Mouse (Mus musculus): ENCODE measurements around the gene Ulk4. TPM values are rescaled to one million over a fixed set of nuclear protein-coding genes. Genes with fewer than 3 reads are reported as not detected.
"Not testable (repeated sequence)": the region's sequence is repeated elsewhere in the genome, so short reads cannot be mapped to it uniquely, and the experiment has no call there.

The Ulk4 gene
- polyA plus RNA-seq, 1 experiment = 7.3 TPM

- no peak for TF ChIP-seq POLR2A (IDR thresholded peaks at IDR 0.05; ENCODE audit: extremely low read depth, insufficient read depth, low read length)
- TF ChIP-seq CTCF (IDR thresholded peaks at IDR 0.05; ENCODE audit: extremely low read depth, insufficient read depth, low read length) = no peak
- H3K4me1 ChIP-seq (ENCODE audit: control insufficient read depth, insufficient read depth, low read length) = no peaks in the 10 kb centered on the region
Measured at GRCm38 (mm10) chr9:121205046-121205445, 72.0 kb downstream of the Ulk4 start.

DNA sequence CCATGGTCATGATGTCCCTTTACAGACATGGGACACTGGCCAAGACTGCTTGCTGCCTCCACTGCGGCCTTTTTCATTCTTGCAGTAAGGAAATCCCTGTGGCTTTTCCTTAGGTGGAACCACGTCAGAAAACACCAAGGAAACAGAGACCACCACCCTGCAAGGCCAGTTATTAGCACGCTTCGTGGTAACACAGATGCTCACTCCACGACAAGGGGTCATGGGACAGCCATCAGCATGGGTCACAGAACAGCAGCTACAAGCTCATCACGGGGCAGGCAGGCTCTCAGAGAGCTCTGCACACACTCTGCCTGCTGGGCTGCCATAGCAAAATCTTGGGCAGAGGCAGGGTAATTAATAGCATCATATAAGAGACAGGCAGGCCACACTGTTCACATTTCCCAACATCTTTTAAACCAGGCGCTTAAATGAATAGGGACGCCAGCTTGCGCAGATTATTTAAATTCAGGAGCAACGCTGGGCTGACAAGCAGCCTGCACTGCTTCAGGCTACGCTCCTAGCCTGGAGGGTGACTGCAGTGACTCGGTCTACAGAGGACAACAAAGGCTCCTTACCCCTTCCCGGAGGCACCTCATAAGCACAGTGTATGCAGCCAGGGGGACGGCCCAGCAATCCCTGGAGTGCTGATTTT lies 72.7 kb downstream of the Ulk4 start:
- no peak overlapping the region for H3K4me3 ChIP-seq (ENCODE audit: insufficient read depth, low read length)
- TF ChIP-seq POLR2A (IDR thresholded peaks at IDR 0.05; ENCODE audit: extremely low read depth, insufficient read depth, low read length) (no peak), CTCF (IDR thresholded peaks at IDR 0.05; ENCODE audit: extremely low read depth, insufficient read depth, low read length) (no peak)
- H3K27ac ChIP-seq (ENCODE audit: insufficient read depth, low read length) = no peak overlapping the region
- no peaks in the 10 kb centered on the region for H3K4me1 ChIP-seq (ENCODE audit: control insufficient read depth, insufficient read depth, low read length)

More at GRCm38 (mm10) chr9:121205046-121205445, 72.0 kb downstream of the Ulk4 start:
- no peak overlapping the region for H3K4me3 ChIP-seq (ENCODE audit: insufficient read depth, low read length)
- no peak overlapping the region for H3K27ac ChIP-seq (ENCODE audit: insufficient read depth, low read length)

GRCm38 (mm10) chr9:121203686-121204085 lies 73.3 kb downstream of the Ulk4 start:
- TF ChIP-seq POLR2A (IDR thresholded peaks at IDR 0.05; ENCODE audit: extremely low read depth, insufficient read depth, low read length) (no peak), CTCF (IDR thresholded peaks at IDR 0.05; ENCODE audit: extremely low read depth, insufficient read depth, low read length) (no peak)
- no peak overlapping the region for H3K27ac ChIP-seq (ENCODE audit: insufficient read depth, low read length)

GRCm38 (mm10) chr9:121199146-121199685 lies 77.8 kb downstream of the Ulk4 start:
- H3K27ac ChIP-seq (ENCODE audit: insufficient read depth, low read length); H3K4me3 ChIP-seq (ENCODE audit: insufficient read depth, low read length); H3K4me1 ChIP-seq (ENCODE audit: control insufficient read depth, insufficient read depth, low read length): not testable (repeated sequence)

More at GRCm38 (mm10) chr9:121203686-121204085, 73.3 kb downstream of the Ulk4 start:
- H3K4me3 ChIP-seq (ENCODE audit: insufficient read depth, low read length) = no peak overlapping the region
- H3K4me1 ChIP-seq (ENCODE audit: control insufficient read depth, insufficient read depth, low read length) = no peaks in the 10 kb centered on the region

DNA sequence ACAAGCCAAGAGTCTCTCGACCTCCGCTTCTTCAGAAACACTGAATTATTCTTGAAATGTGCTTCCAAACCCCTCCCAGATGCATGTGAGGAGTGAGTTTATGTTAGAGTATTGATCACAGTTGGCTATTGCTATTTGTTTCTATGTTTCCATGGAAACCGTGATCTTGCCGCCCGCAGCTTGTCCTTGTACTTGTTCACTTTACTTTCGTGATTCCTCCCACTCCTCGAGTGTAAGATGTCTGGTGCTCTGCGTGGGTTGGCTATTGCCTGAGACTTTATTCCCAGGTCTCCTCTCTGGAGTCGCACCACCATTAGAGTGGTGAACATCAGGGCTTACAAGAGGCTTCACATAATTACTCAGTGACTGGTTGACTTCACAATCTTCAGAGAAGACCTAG lies 80.5 kb downstream of the Ulk4 start:
- Histone ChIP-seq H3K4me3 (ENCODE audit: insufficient read depth, low read length) (no peak overlapping the region), H3K27ac (ENCODE audit: insufficient read depth, low read length) (no peak overlapping the region), H3K4me1 (ENCODE audit: control insufficient read depth, insufficient read depth, low read length) (0 out of 2 replicates have a peak, but pooled peaks cover 2% of the 10 kb centered on the region)
- TF ChIP-seq POLR2A (IDR thresholded peaks at IDR 0.05; ENCODE audit: extremely low read depth, insufficient read depth, low read length) (no peak), CTCF (IDR thresholded peaks at IDR 0.05; ENCODE audit: extremely low read depth, insufficient read depth, low read length) (no peak)

GRCm38 (mm10) chr9:121195106-121195505 lies 81.9 kb downstream of the Ulk4 start:
- Histone ChIP-seq H3K27ac (ENCODE audit: insufficient read depth, low read length) (no peak overlapping the region), H3K4me3 (ENCODE audit: insufficient read depth, low read length) (no peak overlapping the region), H3K4me1 (ENCODE audit: control insufficient read depth, insufficient read depth, low read length) (0 out of 2 replicates have a peak, but pooled peaks cover 2% of the 10 kb centered on the region)
- no peak for TF ChIP-seq CTCF (IDR thresholded peaks at IDR 0.05; ENCODE audit: extremely low read depth, insufficient read depth, low read length)
- no peak for TF ChIP-seq POLR2A (IDR thresholded peaks at IDR 0.05; ENCODE audit: extremely low read depth, insufficient read depth, low read length)

DNA sequence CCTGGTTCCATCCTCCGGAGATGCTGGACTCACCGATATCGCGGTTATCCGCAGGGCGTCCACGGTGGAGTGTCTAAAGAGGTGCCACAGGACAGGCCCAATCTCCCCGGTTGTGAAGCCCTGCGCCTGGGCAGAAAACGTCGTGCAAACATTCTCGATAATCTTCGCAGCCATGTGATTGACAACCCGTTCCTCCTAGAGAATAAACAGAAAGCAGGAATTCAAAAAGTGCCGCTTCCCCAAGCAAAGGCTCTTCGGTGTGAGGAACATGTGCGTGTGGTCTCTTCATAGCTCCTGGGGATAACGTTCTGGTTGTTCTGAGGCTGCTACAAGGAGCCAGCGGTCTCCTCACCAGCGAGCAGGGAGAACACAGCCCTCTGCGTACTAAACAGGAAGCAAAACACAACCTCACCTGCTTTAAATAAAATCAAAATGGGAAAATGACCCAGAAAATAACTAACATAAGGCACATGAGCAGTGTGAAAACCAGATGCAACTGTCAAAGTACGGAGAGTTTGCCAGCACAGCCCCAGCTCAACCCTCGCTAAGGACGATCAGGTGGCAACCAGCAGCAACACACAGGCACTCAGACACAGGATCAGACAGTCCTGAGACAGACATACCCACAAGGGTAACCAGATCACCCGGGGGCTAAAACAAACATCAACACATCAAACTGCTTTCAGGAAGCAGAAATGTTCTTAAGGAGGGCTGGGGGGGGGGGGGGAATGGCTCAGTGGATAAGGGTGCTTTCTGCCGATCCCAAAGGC lies 84.2 kb downstream of the Ulk4 start:
- H3K4me1 ChIP-seq (ENCODE audit: control insufficient read depth, insufficient read depth, low read length) = 0 out of 2 replicates have a peak, but pooled peaks cover 2% of the 10 kb centered on the region
- H3K27ac ChIP-seq (ENCODE audit: insufficient read depth, low read length) = no peak overlapping the region
- no peak overlapping the region for H3K4me3 ChIP-seq (ENCODE audit: insufficient read depth, low read length)
- TF ChIP-seq POLR2A (IDR thresholded peaks at IDR 0.05; ENCODE audit: extremely low read depth, insufficient read depth, low read length) = no peak
- TF ChIP-seq CTCF (IDR thresholded peaks at IDR 0.05; ENCODE audit: extremely low read depth, insufficient read depth, low read length) = no peak

GRCm38 (mm10) chr9:121187811-121188210 lies 89.2 kb downstream of the Ulk4 start:
- Histone ChIP-seq H3K4me1 (ENCODE audit: control insufficient read depth, insufficient read depth, low read length) (0 out of 2 replicates have a peak, but pooled peaks cover 1% of the 10 kb centered on the region), H3K27ac (ENCODE audit: insufficient read depth, low read length) (no peak overlapping the region), H3K4me3 (ENCODE audit: insufficient read depth, low read length) (no peak overlapping the region)
- TF ChIP-seq POLR2A (IDR thresholded peaks at IDR 0.05; ENCODE audit: extremely low read depth, insufficient read depth, low read length) (no peak), CTCF (IDR thresholded peaks at IDR 0.05; ENCODE audit: extremely low read depth, insufficient read depth, low read length) (no peak)

DNA sequence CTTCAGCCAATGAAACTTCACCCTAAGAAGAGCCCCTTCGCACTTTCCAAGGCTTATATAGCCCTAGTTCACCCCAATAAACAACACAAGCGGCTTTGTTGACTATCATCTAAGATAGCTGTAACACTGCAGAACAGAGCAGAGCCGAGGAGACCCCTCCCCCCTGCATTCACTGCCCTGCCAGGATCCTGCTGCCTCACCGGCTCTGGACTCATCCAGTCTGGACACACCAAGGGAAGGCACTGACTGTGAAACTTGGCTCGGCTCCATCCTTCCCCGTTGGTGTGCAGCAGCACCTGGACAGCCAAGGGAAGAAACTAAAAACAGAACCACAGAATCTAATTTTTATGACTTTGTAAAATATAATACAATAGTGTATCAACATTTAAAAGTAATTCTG lies 91.2 kb downstream of the Ulk4 start:
- H3K4me3 ChIP-seq (ENCODE audit: insufficient read depth, low read length) = no peak overlapping the region
- TF ChIP-seq CTCF (IDR thresholded peaks at IDR 0.05; ENCODE audit: extremely low read depth, insufficient read depth, low read length) (no peak), POLR2A (IDR thresholded peaks at IDR 0.05; ENCODE audit: extremely low read depth, insufficient read depth, low read length) (no peak)

More for the DNA sequence above, 91.2 kb downstream of the Ulk4 start:
- 0 out of 2 replicates have a peak, but pooled peaks cover 1% of the 10 kb centered on the region for H3K4me1 ChIP-seq (ENCODE audit: control insufficient read depth, insufficient read depth, low read length)
- no peak overlapping the region for H3K27ac ChIP-seq (ENCODE audit: insufficient read depth, low read length)
